ENCODE assay signal across 8 mouse cellular contexts in the genomic region with DNA sequence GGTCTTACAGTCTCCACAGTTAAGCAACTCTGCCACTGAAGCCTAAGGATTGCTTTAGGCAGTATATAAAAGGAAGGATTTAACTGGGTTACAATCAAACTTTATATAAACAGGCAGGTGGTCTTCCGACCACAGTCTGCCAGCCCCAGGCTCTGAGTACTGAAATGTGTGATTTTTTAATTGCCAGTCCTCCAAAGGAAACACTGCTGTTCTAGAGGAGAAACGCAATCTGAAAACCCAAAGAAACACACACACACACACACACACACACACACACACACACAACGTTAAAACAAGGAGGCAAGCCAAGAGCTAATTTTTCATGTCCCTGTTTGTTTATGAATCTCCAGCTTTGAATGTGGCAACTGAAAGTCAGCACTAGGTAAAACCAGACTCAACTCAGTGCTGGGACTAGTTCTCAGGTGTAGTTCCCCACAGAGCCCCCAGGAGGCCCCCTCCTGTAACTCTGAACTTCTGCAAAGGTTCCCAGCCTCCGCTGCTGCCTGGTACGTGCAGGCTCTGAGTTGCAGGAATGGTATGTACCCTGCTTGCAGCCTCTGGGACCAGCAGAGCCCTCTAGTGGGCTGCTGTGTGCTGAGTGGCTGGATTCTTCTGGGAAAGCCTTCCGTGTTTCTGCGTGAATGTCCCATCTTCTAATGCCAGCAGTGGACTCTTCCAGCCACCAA. TPM values are rescaled to one million over a fixed set of nuclear protein-coding genes. Genes with fewer than 3 reads are reported as not detected.
DNase-seq lines count a peak whose midpoint lies in the region; ATAC-seq and TF ChIP-seq lines count a peak whose summit lies in the region.

No protein-coding gene starts in this region.

- peak; percentile 95 for TF ChIP-seq CTCF in stomach, postnatal 0 days (IDR thresholded peaks at IDR 0.05; ENCODE audit: low read depth)

- H3K4me1 ChIP-seq in embryonic facial prominence, embryonic 14.5 days (ENCODE audit: control insufficient read depth, insufficient read depth, low read length) = 0 out of 2 replicates have a peak, but pooled peaks cover 4% of the 10 kb centered on the region
- H3K4me1 ChIP-seq in limb, embryonic 14.5 days (ENCODE audit: control insufficient read depth, insufficient read depth, low read length) = peaks cover 13% of the 10 kb centered on the region
- H3K4me1 ChIP-seq in midbrain, embryonic 16.5 days (ENCODE audit: control insufficient read depth, insufficient read depth, low read length) = peaks cover 13% of the 10 kb centered on the region
- H3K4me1 ChIP-seq in stomach, postnatal 0 days (replicated peaks; ENCODE audit: control insufficient read depth, insufficient read depth) = peaks cover 8% of the 10 kb centered on the region; the same call in 1 of the 2 replicates

- H3K27ac ChIP-seq in embryonic facial prominence, embryonic 14.5 days (replicated peaks; ENCODE audit: low read depth, low read length) = peak overlapping the region; percentile 69
- H3K27ac ChIP-seq in limb, embryonic 14.5 days (replicated peaks; ENCODE audit: low read depth, low read length) = peak overlapping the region; percentile 63; the same call in 1 of the 2 replicates
- no peak overlapping the region for H3K27ac ChIP-seq in midbrain, embryonic 16.5 days (ENCODE audit: low read length)
- peak overlapping the region; percentile 96 for H3K27ac ChIP-seq in stomach, postnatal 0 days (replicated peaks)

- H3K9ac ChIP-seq in embryonic facial prominence, embryonic 14.5 days (ENCODE audit: low read depth, low read length) = peak overlapping the region; percentile 11; the same call in 1 of the 2 replicates
- H3K9ac ChIP-seq in limb, embryonic 14.5 days (ENCODE audit: low read depth, low read length, severe bottlenecking) = no peak overlapping the region
- H3K9ac ChIP-seq in midbrain, embryonic 16.5 days (ENCODE audit: low read depth, low read length) = no peak overlapping the region
- peak overlapping the region; percentile 51 for H3K9ac ChIP-seq in stomach, postnatal 0 days (ENCODE audit: low read length)

- DNase-seq in urinary bladder, adult 18-20 months (ENCODE audit: low spot score in 2 of 2) = peak; percentile 70 to 72
- DNase-seq in urinary bladder, adult 2 months (ENCODE audit: low spot score) = no peak
- peak; percentile 95 for DNase-seq in embryonic facial prominence, embryonic 14.5 days (ENCODE audit: low spot score)
- peak; percentile 81 for DNase-seq in heart, adult 8-10 months (ENCODE audit: low spot score)
- peak; percentile 86 for DNase-seq in kidney, adult 9 months
- DNase-seq in limb, embryonic 14.5 days (ENCODE audit: low spot score) = peak; percentile 88
- DNase-seq in stomach, postnatal 0 days (ENCODE audit: low spot score) = peak; percentile 94

- peaks cover 10% of the 10 kb centered on the region; the same call in 1 of the 2 replicates for H3K36me3 ChIP-seq in embryonic facial prominence, embryonic 14.5 days (ENCODE audit: control insufficient read depth, insufficient read depth, low read length)
- peaks cover 23% of the 10 kb centered on the region; the same call in 1 of the 2 replicates for H3K36me3 ChIP-seq in limb, embryonic 14.5 days (ENCODE audit: control insufficient read depth, insufficient read depth, low read length)
- H3K36me3 ChIP-seq in midbrain, embryonic 16.5 days (ENCODE audit: control insufficient read depth, insufficient read depth, low read length) = no peaks in the 10 kb centered on the region; the same call in 1 of the 2 replicates
- no peaks in the 10 kb centered on the region for H3K36me3 ChIP-seq in stomach, postnatal 0 days (ENCODE audit: control insufficient read depth, insufficient read depth, low read length)

- no peak overlapping the region for H3K4me3 ChIP-seq in embryonic facial prominence, embryonic 14.5 days (ENCODE audit: low read depth, low read length)
- H3K4me3 ChIP-seq in limb, embryonic 14.5 days (replicated peaks; ENCODE audit: low read length) = 0 out of 2 replicates have a peak overlapping the region, but pooled peaks have one; percentile 8
- H3K4me3 ChIP-seq in midbrain, embryonic 16.5 days (ENCODE audit: low read depth, low read length) = no peak overlapping the region
- peak overlapping the region; percentile 20; the same call in 1 of the 2 replicates for H3K4me3 ChIP-seq in stomach, postnatal 0 days (ENCODE audit: low read depth, low read length)

- no peaks in the 10 kb centered on the region for H3K27me3 ChIP-seq in embryonic facial prominence, embryonic 14.5 days (replicated peaks; ENCODE audit: control insufficient read depth, insufficient read depth, low read length)
- H3K27me3 ChIP-seq in limb, embryonic 14.5 days (ENCODE audit: control insufficient read depth, insufficient read depth, low read length) = no peaks in the 10 kb centered on the region
- H3K27me3 ChIP-seq in midbrain, embryonic 16.5 days (ENCODE audit: control insufficient read depth, insufficient read depth, low read depth, low read length) = no peaks in the 10 kb centered on the region
- no peaks in the 10 kb centered on the region for H3K27me3 ChIP-seq in stomach, postnatal 0 days (ENCODE audit: control insufficient read depth, insufficient read depth, low read length)

- 23% methylated on average over 7 of the region's 7 CpGs for WGBS in embryonic facial prominence, embryonic 14.5 days
- WGBS in limb, embryonic 14.5 days = 12% methylated on average over 7 of the region's 7 CpGs
- WGBS in midbrain, embryonic 16.5 days = 26% methylated on average over 7 of the region's 7 CpGs
- 10% methylated on average over 7 of the region's 7 CpGs for WGBS in stomach, postnatal 0 days

- TF ChIP-seq EP300 in stomach, postnatal 0 days (optimal IDR thresholded peaks at IDR 0.05) = peak; percentile 79

- no peak for TF ChIP-seq POLR2A in limb, embryonic 14.5 days (IDR thresholded peaks at IDR 0.05; ENCODE audit: borderline replicate concordance, extremely low read depth, insufficient read depth, insufficient read length)

- ATAC-seq in embryonic facial prominence, embryonic 14.5 days (ENCODE audit: low read depth) = peak; percentile 90
- ATAC-seq in limb, embryonic 14.5 days (ENCODE audit: low FRiP score, low read depth) = peak; percentile 81
- peak; percentile 54; the same call in 1 of the 2 replicates for ATAC-seq in midbrain, embryonic 16.5 days
- peak; percentile 93 for ATAC-seq in stomach, postnatal 0 days (ENCODE audit: low FRiP score, low TSS enrichment)

- H3K9me3 ChIP-seq in embryonic facial prominence, embryonic 14.5 days (ENCODE audit: control insufficient read depth, low read length) = 0 out of 2 replicates have a peak, but pooled peaks cover 4% of the 10 kb centered on the region
- no peaks in the 10 kb centered on the region for H3K9me3 ChIP-seq in limb, embryonic 14.5 days (ENCODE audit: control insufficient read depth, low read length)
- no peaks in the 10 kb centered on the region for H3K9me3 ChIP-seq in midbrain, embryonic 16.5 days (replicated peaks; ENCODE audit: control insufficient read depth, low read length, poor library complexity, severe bottlenecking)
- H3K9me3 ChIP-seq in stomach, postnatal 0 days (ENCODE audit: control insufficient read depth, low read length) = no peaks in the 10 kb centered on the region

- H3K4me2 ChIP-seq in embryonic facial prominence, embryonic 14.5 days (ENCODE audit: low read depth, low read length) = peak overlapping the region; percentile 31
- peak overlapping the region; percentile 13; the same call in 1 of the 2 replicates for H3K4me2 ChIP-seq in limb, embryonic 14.5 days (replicated peaks; ENCODE audit: low read depth, low read length, severe bottlenecking)
- no peak overlapping the region for H3K4me2 ChIP-seq in midbrain, embryonic 16.5 days (ENCODE audit: low read length)
- H3K4me2 ChIP-seq in stomach, postnatal 0 days (replicated peaks; ENCODE audit: low read depth) = peak overlapping the region; percentile 51

RNA-seq across cellular contexts. Expression of a gene that starts 23.9 kb away (rescaled TPM):
- 134 and 142 TPM in 2 replicates for polyA plus RNA-seq in urinary bladder, adult 2 months (2012; rRNA removed)
- polyA plus RNA-seq in embryonic facial prominence, embryonic 14.5 days (2014; fragmentation: Nextera tagmentation; extraction: Ambion mirVana) = 111 and 115 TPM in 2 replicates
- 10 to 100 TPM; 39.6 to 55.1 (median 44.7) TPM for total RNA-seq in heart, adult 8-10 months (2022)
- polyA plus RNA-seq in limb, embryonic 14.5 days (2012; rRNA removed) = 89.4 and 93.1 TPM in 2 replicates
- polyA plus RNA-seq in limb, embryonic 14.5 days (2014; fragmentation: Nextera tagmentation; extraction: Ambion mirVana) = 103 and 105 TPM in 2 replicates
- 70.3 and 82.3 TPM in 2 replicates for polyA plus RNA-seq in midbrain, embryonic 16.5 days (2015; fragmentation: Nextera tagmentation; extraction: Ambion mirVana)
- polyA plus RNA-seq in stomach, postnatal 0 days (2015; fragmentation: Nextera tagmentation; extraction: Ambion mirVana) = 93.4 and 96.4 TPM in 2 replicates

RNA-seq across cellular contexts. Expression of a gene that starts 24.0 kb away (rescaled TPM):
- 35.2 and 38.5 TPM in 2 replicates for polyA plus RNA-seq in urinary bladder, adult 2 months (2012; rRNA removed)
- polyA plus RNA-seq in embryonic facial prominence, embryonic 14.5 days (2014; fragmentation: Nextera tagmentation; extraction: Ambion mirVana) = 44.5 and 47.5 TPM in 2 replicates
- total RNA-seq in heart, adult 8-10 months (2022) = 100 to 1,000 TPM in 3 of 4 experiments, 10 to 100 TPM in 1; 98.7 to 113 (median 104) TPM
- polyA plus RNA-seq in limb, embryonic 14.5 days (2012; rRNA removed) = 57.6 and 78.4 TPM in 2 replicates
- 51.2 and 56.4 TPM in 2 replicates for polyA plus RNA-seq in limb, embryonic 14.5 days (2014; fragmentation: Nextera tagmentation; extraction: Ambion mirVana)
- 35.6 and 39.0 TPM in 2 replicates for polyA plus RNA-seq in midbrain, embryonic 16.5 days (2015; fragmentation: Nextera tagmentation; extraction: Ambion mirVana)
- 19.4 and 20.9 TPM in 2 replicates for polyA plus RNA-seq in stomach, postnatal 0 days (2015; fragmentation: Nextera tagmentation; extraction: Ambion mirVana)

Comparison
In these comparisons a context has a peak if more than half of its experiments do, and no peak if none do; other contexts are left out.
1. H3K4me3 ChIP-seq: peak in limb, embryonic 14.5 days (single experiment) and stomach, postnatal 0 days (single experiment); none in embryonic facial prominence, embryonic 14.5 days (single experiment) and midbrain, embryonic 16.5 days (single experiment).
2. H3K9ac ChIP-seq: peak in embryonic facial prominence, embryonic 14.5 days (single experiment) and stomach, postnatal 0 days (single experiment); none in limb, embryonic 14.5 days (single experiment) and midbrain, embryonic 16.5 days (single experiment).
3. Peak in every context shown above with its lines, with median percentiles within 50 percentile points of each other: ATAC-seq.